Mouse (Mus musculus): Measurements from ENCODE around the gene Aig1. TPM values are rescaled to one million over a fixed set of nuclear protein-coding genes. Genes with fewer than 3 reads are reported as not detected.

Gene Aig1
- polyA plus RNA-seq, 1 experiment from 2014 or later: 37.5 TPM

GRCm38 (mm10) chr10:13882490-13882889 lies 13.7 kb upstream of the Aig1 start:
- ATAC-seq (ENCODE audit: low FRiP score) (no peak), DNase-seq (ENCODE audit: low spot score) (no peak)
- Histone ChIP-seq H3K4me1 (replicated peaks; ENCODE audit: control insufficient read depth, insufficient read depth, low read length) (no peaks in the 10 kb centered on the region), H3K9me3 (ENCODE audit: control insufficient read depth, low read length) (no peaks in the 10 kb centered on the region), H3K4me3 (ENCODE audit: low read depth, low read length) (no peak overlapping the region), H3K9ac (ENCODE audit: low read depth, low read length) (no peak overlapping the region), H3K4me2 (replicated peaks; ENCODE audit: low read depth, low read length) (no peak overlapping the region), H3K36me3 (ENCODE audit: control insufficient read depth, insufficient read depth, low read length) (no peaks in the 10 kb centered on the region), H3K27me3 (ENCODE audit: control insufficient read depth, insufficient read depth, low read length) (no peaks in the 10 kb centered on the region), H3K27ac (ENCODE audit: low read depth, low read length) (no peak overlapping the region)
- 68% methylated on average over 8 of the region's 9 CpGs for WGBS

- 84% methylated on average over 4 of the region's 4 CpGs for WGBS
- Histone ChIP-seq H3K4me1 (replicated peaks; ENCODE audit: control insufficient read depth, insufficient read depth, low read length) (no peaks in the 10 kb centered on the region), H3K9me3 (ENCODE audit: control insufficient read depth, low read length) (no peaks in the 10 kb centered on the region), H3K4me2 (replicated peaks; ENCODE audit: low read depth, low read length) (no peak overlapping the region), H3K27ac (ENCODE audit: low read depth, low read length) (no peak overlapping the region), H3K27me3 (ENCODE audit: control insufficient read depth, insufficient read depth, low read length) (no peaks in the 10 kb centered on the region), H3K36me3 (ENCODE audit: control insufficient read depth, insufficient read depth, low read length) (no peaks in the 10 kb centered on the region), H3K4me3 (ENCODE audit: low read depth, low read length) (no peak overlapping the region), H3K9ac (ENCODE audit: low read depth, low read length) (no peak overlapping the region)
- DNase-seq (ENCODE audit: low spot score) (no peak), ATAC-seq (ENCODE audit: low FRiP score) (no peak)
These were observed 9.9 kb upstream of the Aig1 start for GRCm38 (mm10) chr10:13878696-13879095.

GRCm38 (mm10) chr10:13875038-13875420 lies 6.2 kb upstream of the Aig1 start:
- H3K36me3 ChIP-seq (ENCODE audit: control insufficient read depth, insufficient read depth, low read length): no peaks in the 10 kb centered on the region
- no peak overlapping the region for H3K9ac ChIP-seq (ENCODE audit: low read depth, low read length)
- H3K27ac ChIP-seq (ENCODE audit: low read depth, low read length): no peak overlapping the region
- H3K4me3 ChIP-seq (ENCODE audit: low read depth, low read length): no peak overlapping the region
- H3K4me2 ChIP-seq (replicated peaks; ENCODE audit: low read depth, low read length): no peak overlapping the region
- no peaks in the 10 kb centered on the region for H3K9me3 ChIP-seq (ENCODE audit: control insufficient read depth, low read length)
- 83% methylated on average over 4 of the region's 4 CpGs for whole genome bisulfite sequencing
- ATAC-seq (ENCODE audit: low FRiP score) (no peak), DNase-seq (ENCODE audit: low spot score) (no peak)
- H3K27me3 ChIP-seq (ENCODE audit: control insufficient read depth, insufficient read depth, low read length): no peaks in the 10 kb centered on the region
- no peaks in the 10 kb centered on the region for H3K4me1 ChIP-seq (replicated peaks; ENCODE audit: control insufficient read depth, insufficient read depth, low read length)

GRCm38 (mm10) chr10:13874301-13875037 lies 5.7 kb upstream of the Aig1 start:
- Histone ChIP-seq H3K4me1 (replicated peaks; ENCODE audit: control insufficient read depth, insufficient read depth, low read length) (no peaks in the 10 kb centered on the region), H3K4me3 (ENCODE audit: low read depth, low read length) (no peak overlapping the region), H3K4me2 (replicated peaks; ENCODE audit: low read depth, low read length) (no peak overlapping the region), H3K9me3 (ENCODE audit: control insufficient read depth, low read length) (no peaks in the 10 kb centered on the region), H3K27ac (ENCODE audit: low read depth, low read length) (no peak overlapping the region), H3K27me3 (ENCODE audit: control insufficient read depth, insufficient read depth, low read length) (no peaks in the 10 kb centered on the region), H3K36me3 (ENCODE audit: control insufficient read depth, insufficient read depth, low read length) (no peaks in the 10 kb centered on the region), H3K9ac (ENCODE audit: low read depth, low read length) (no peak overlapping the region)
- ATAC-seq (ENCODE audit: low FRiP score) (no peak), DNase-seq (ENCODE audit: low spot score) (no peak)
- 85% methylated on average over 10 of the region's 10 CpGs for WGBS

GRCm38 (mm10) chr10:13870531-13870930 lies 1.8 kb upstream of the Aig1 start:
- no peaks in the 10 kb centered on the region for H3K27me3 ChIP-seq (ENCODE audit: control insufficient read depth, insufficient read depth, low read length)
- 84% methylated on average over 3 of the region's 3 CpGs for WGBS

GRCm38 (mm10) chr10:13869322-13870035 lies 699 bp upstream of the Aig1 start:
- DNase-seq (ENCODE audit: low spot score): no peak
- no peak overlapping the region for H3K9ac ChIP-seq (ENCODE audit: low read depth, low read length)
- 61% methylated on average over 13 of the region's 13 CpGs for WGBS
- peak overlapping the region; percentile 80 for H3K4me2 ChIP-seq (replicated peaks; ENCODE audit: low read depth, low read length)
- H3K4me1 ChIP-seq (replicated peaks; ENCODE audit: control insufficient read depth, insufficient read depth, low read length): no peaks in the 10 kb centered on the region
- no peaks in the 10 kb centered on the region for H3K27me3 ChIP-seq (ENCODE audit: control insufficient read depth, insufficient read depth, low read length)
- ATAC-seq (ENCODE audit: low FRiP score): peak; percentile 39; the same call in 1 of the 2 replicates
- no peak overlapping the region for H3K27ac ChIP-seq (ENCODE audit: low read depth, low read length)
- no peaks in the 10 kb centered on the region for H3K9me3 ChIP-seq (ENCODE audit: control insufficient read depth, low read length)
- no peaks in the 10 kb centered on the region for H3K36me3 ChIP-seq (ENCODE audit: control insufficient read depth, insufficient read depth, low read length)
- peak overlapping the region; percentile 76 for H3K4me3 ChIP-seq (ENCODE audit: low read depth, low read length)

More at GRCm38 (mm10) chr10:13870531-13870930, 1.8 kb upstream of the Aig1 start:
- Histone ChIP-seq H3K9me3 (ENCODE audit: control insufficient read depth, low read length) (no peaks in the 10 kb centered on the region), H3K36me3 (ENCODE audit: control insufficient read depth, insufficient read depth, low read length) (no peaks in the 10 kb centered on the region), H3K27ac (ENCODE audit: low read depth, low read length) (no peak overlapping the region), H3K4me2 (replicated peaks; ENCODE audit: low read depth, low read length) (no peak overlapping the region), H3K9ac (ENCODE audit: low read depth, low read length) (no peak overlapping the region), H3K4me1 (replicated peaks; ENCODE audit: control insufficient read depth, insufficient read depth, low read length) (no peaks in the 10 kb centered on the region), H3K4me3 (ENCODE audit: low read depth, low read length) (no peak overlapping the region)
- no peak for ATAC-seq (ENCODE audit: low FRiP score)
- DNase-seq (ENCODE audit: low spot score): no peak

- no peaks in the 10 kb centered on the region for H3K4me1 ChIP-seq (replicated peaks; ENCODE audit: control insufficient read depth, insufficient read depth, low read length)
- no peaks in the 10 kb centered on the region for H3K27me3 ChIP-seq (ENCODE audit: control insufficient read depth, insufficient read depth, low read length)
- no peak for ATAC-seq (ENCODE audit: low FRiP score)
- H3K9ac ChIP-seq (ENCODE audit: low read depth, low read length): no peak overlapping the region
- no peak overlapping the region for H3K4me3 ChIP-seq (ENCODE audit: low read depth, low read length)
- H3K9me3 ChIP-seq (ENCODE audit: control insufficient read depth, low read length): no peaks in the 10 kb centered on the region
- DNase-seq (ENCODE audit: low spot score): no peak
- no peaks in the 10 kb centered on the region for H3K36me3 ChIP-seq (ENCODE audit: control insufficient read depth, insufficient read depth, low read length)
- no peak overlapping the region for H3K4me2 ChIP-seq (replicated peaks; ENCODE audit: low read depth, low read length)
- WGBS: 85% methylated on average over 4 of the region's 4 CpGs
- H3K27ac ChIP-seq (ENCODE audit: low read depth, low read length): no peak overlapping the region
These were observed 2.4 kb downstream of the Aig1 start for GRCm38 (mm10) chr10:13866391-13866790.

GRCm38 (mm10) chr10:13861115-13861909 lies 7.5 kb downstream of the Aig1 start:
- WGBS: 9% methylated on average over 11 of the region's 11 CpGs
- Histone ChIP-seq H3K27me3 (ENCODE audit: control insufficient read depth, insufficient read depth, low read length) (no peaks in the 10 kb centered on the region), H3K9me3 (ENCODE audit: control insufficient read depth, low read length) (no peaks in the 10 kb centered on the region), H3K36me3 (ENCODE audit: control insufficient read depth, insufficient read depth, low read length) (no peaks in the 10 kb centered on the region), H3K4me3 (ENCODE audit: low read depth, low read length) (0 out of 2 replicates have a peak overlapping the region, but pooled peaks have one; percentile 9), H3K4me1 (replicated peaks; ENCODE audit: control insufficient read depth, insufficient read depth, low read length) (no peaks in the 10 kb centered on the region), H3K9ac (ENCODE audit: low read depth, low read length) (peak overlapping the region; percentile 40; the same call in 1 of the 2 replicates), H3K27ac (ENCODE audit: low read depth, low read length) (peak overlapping the region; percentile 82), H3K4me2 (replicated peaks; ENCODE audit: low read depth, low read length) (peak overlapping the region; percentile 39)
- ATAC-seq (ENCODE audit: low FRiP score): peak; percentile 90
- peak; percentile 62 for DNase-seq (ENCODE audit: low spot score)
